Mouse (Mus musculus) stomach, embryonic 15.5 days (tissue): ENCODE measurements around the gene Tinagl1. TPM values are rescaled to one million over a fixed set of nuclear protein-coding genes. Genes with fewer than 3 reads are reported as not detected.

ENCODE experiments used
- ATAC-seq: fragments of 200-750 bp; cut with Nextera tagmentation; 2 replicates; pipeline ENCODE4 v1.8.0; 2017; ENCODE audit warnings: low read depth, moderate number of reproducible peaks, moderate TSS enrichment; ENCODE audit not compliant: insufficient read depth, low FRiP score
- H3K27ac ChIP-seq: fragments of 300-500 bp; sonication (generic); 2 replicates; pipeline ENCODE4 v1.5.1; 2015; ENCODE audit warnings: mild to moderate bottlenecking, inconsistent platforms
- H3K27me3 ChIP-seq: fragments of 300-500 bp; sonication (generic); replicated peaks from 2 replicates; pipeline ENCODE4 v1.6.1; 2015; ENCODE audit warnings: inconsistent platforms
- H3K36me3 ChIP-seq: fragments of 300-500 bp; sonication (generic); 2 replicates; pipeline ENCODE4 v1.6.1; 2015; ENCODE audit warnings: inconsistent platforms
- H3K4me1 ChIP-seq: fragments of 300-500 bp; sonication (generic); 2 replicates; pipeline ENCODE4 v1.6.1; 2015; ENCODE audit warnings: inconsistent platforms
- H3K4me2 ChIP-seq: fragments of 300-500 bp; sonication (generic); 2 replicates; pipeline ENCODE4 v1.6.1; 2015; ENCODE audit warnings: mild to moderate bottlenecking, inconsistent platforms
- H3K4me3 ChIP-seq: fragments of 300-500 bp; sonication (generic); replicated peaks from 2 replicates; pipeline ENCODE4 v1.5.1; 2015; ENCODE audit warnings: inconsistent platforms
- H3K9ac ChIP-seq: fragments of 300-500 bp; sonication (generic); 2 replicates; pipeline ENCODE4 v1.6.1; 2015; ENCODE audit warnings: inconsistent platforms
- H3K9me3 ChIP-seq: fragments of 300-500 bp; sonication (generic); 2 replicates; pipeline ENCODE4 v1.6.1; 2016; ENCODE audit warnings: inconsistent platforms
- WGBS: fragments of 180-500 bp; shearing (Covaris S2); methylation state at CpG from one replicate; pipeline ENCODE4 v1.1.7; 2015; 5-methylcytosine and 5-hydroxymethylcytosine counted together
- polyA plus RNA-seq: library from polyadenylated mRNA; unstranded; fragments of >200 nt; fragmentation: Nextera tagmentation; extraction: Ambion mirVana; gene quantifications from 2 replicates; pipeline ENCODE4 v1.2.1, GENCODE M21; 2015

Gene Tinagl1
- 63.1 and 64.4 TPM in 2 replicates for polyA plus RNA-seq

DNA sequence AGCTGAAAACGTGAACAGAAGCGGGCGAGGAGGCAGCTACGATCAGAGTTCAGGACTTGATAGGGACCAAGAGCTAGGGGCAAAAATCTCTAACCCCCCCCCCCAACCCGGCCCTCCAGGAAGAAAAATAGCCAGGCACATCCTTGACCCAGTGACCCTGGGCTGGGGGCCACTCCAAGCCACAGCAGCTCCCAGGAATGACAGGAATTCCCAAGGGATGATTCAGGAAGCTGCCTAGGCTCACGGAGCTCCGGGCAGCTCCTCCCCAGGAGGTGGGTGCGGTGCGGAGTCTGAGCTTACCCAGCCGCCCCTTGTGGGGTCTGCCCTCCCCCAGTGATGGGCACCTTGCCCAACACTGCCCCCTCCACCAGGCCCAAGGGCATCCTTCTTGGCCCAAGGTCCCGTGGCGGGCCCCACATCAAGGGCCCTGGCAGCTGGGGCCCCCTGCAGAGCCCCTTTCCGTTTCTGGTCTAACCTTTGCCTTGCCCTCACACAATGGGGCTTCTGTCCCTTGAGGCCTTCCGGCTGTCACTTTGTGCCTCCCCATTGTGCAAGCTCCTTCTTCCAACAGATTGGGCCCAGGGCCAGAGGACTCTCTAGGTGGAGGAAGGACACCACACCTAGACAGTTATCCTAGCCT lies at the start of gene Tinagl1:
TSS of gene Tinagl1 (minus strand) at position 51 of the 640 bp plus-strand sequence.
- Histone ChIP-seq H3K4me2 (peak within 1 kb of the TSS; percentile 70), H3K27me3 (peaks cover 5% of the 10 kb centered on the region; the same call in 1 of the 2 replicates), H3K4me1 (peaks cover 42% of the 10 kb centered on the region), H3K9me3 (no peaks in the 10 kb centered on the region), H3K9ac (peak within 1 kb of the TSS; percentile 19), H3K4me3 (peak within 1 kb of the TSS; percentile 39), H3K36me3 (no peaks in the 10 kb centered on the region), H3K27ac (peak within 1 kb of the TSS; percentile 80)
- 7% methylated on average over 14 of the region's 14 CpGs for WGBS
- ATAC-seq = no peak

DNA sequence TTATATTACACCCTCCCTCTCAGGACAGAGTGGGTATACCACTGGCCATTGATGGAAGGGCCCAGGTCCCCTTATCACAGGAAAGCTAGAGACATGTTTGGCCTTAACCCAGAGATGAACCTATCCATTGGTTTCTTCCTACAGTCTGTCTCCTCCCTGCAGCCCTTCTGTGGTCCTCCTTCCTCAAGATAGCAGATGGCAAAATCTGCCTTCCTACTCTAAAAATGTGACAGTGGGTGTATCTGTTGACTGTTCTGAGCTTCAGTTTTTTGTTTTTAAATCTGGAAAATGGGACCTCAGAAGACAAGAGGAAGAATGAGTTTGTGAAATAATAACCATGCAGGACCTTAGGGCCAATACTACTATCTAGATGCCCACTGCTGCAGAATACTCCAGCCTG lies 49.1 kb upstream of the Tinagl1 start:
- no peak for ATAC-seq
- H3K36me3 ChIP-seq = no peaks in the 10 kb centered on the region
- H3K9me3 ChIP-seq = no peaks in the 10 kb centered on the region
- H3K9ac ChIP-seq = no peak overlapping the region
- no peaks in the 10 kb centered on the region for H3K4me1 ChIP-seq
- H3K27me3 ChIP-seq = no peaks in the 10 kb centered on the region
- H3K27ac ChIP-seq = no peak overlapping the region
- no peak overlapping the region for H3K4me2 ChIP-seq
- no peak overlapping the region for H3K4me3 ChIP-seq

DNA sequence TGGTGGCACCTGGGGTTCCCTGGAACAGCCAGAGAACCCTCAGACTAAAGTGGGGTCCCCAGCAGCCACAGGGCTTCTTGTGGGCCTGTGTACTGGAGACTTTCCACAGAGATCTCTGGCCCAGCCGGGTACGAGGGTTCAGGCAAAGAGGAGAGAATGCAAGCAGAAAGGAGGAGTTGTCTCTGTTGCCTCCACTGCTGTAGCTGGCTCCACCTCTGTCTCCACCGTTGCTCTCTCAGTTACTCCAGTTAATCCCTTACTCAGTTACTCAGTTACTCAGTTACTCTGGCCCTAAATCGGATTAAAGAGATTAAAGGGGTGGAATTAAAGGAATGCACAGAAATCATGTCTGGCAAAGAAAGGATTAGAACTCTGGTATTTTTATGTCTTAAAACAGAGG lies 47.3 kb upstream of the Tinagl1 start, which contains the start of gene Gm853:
TSS of gene Gm853 (minus strand) at position 223 of the 400 bp plus-strand sequence.
- Histone ChIP-seq H3K4me1 (no peaks in the 10 kb centered on the region), H3K27me3 (no peaks in the 10 kb centered on the region), H3K4me3 (no peak within 1 kb of the TSS), H3K4me2 (no peak within 1 kb of the TSS), H3K9ac (no peak within 1 kb of the TSS), H3K36me3 (no peaks in the 10 kb centered on the region), H3K27ac (no peak within 1 kb of the TSS), H3K9me3 (no peaks in the 10 kb centered on the region)
- no peak for ATAC-seq
- WGBS = 60% methylated on average over 4 of the region's 4 CpGs

DNA sequence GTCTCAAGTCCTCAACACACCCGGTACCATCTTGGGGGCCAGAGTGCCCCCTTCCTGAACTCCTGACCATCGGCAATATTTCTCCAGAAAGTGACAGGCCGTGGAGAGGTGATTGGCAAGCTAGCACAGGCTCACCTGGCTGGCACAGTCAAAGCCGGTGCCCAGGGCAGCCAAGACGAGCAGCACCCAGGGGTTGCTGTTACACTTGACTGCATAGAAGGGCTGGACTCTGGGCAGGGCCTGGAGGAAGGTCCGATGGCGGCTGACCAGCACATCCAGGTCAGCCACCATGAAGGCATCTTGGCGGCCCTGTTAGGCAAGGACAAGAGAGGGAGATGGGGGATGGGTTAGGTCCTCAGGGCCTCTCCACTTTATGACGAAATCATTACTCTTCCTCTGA lies 45.3 kb upstream of the Tinagl1 start:
- 82% methylated on average over 9 of the region's 9 CpGs for WGBS
- no peaks in the 10 kb centered on the region for H3K36me3 ChIP-seq
- H3K9me3 ChIP-seq = no peaks in the 10 kb centered on the region
- no peaks in the 10 kb centered on the region for H3K27me3 ChIP-seq
- ATAC-seq = no peak
- H3K9ac ChIP-seq = no peak overlapping the region
- H3K27ac ChIP-seq = no peak overlapping the region
- no peak overlapping the region for H3K4me3 ChIP-seq
- no peaks in the 10 kb centered on the region for H3K4me1 ChIP-seq
- H3K4me2 ChIP-seq = no peak overlapping the region

DNA sequence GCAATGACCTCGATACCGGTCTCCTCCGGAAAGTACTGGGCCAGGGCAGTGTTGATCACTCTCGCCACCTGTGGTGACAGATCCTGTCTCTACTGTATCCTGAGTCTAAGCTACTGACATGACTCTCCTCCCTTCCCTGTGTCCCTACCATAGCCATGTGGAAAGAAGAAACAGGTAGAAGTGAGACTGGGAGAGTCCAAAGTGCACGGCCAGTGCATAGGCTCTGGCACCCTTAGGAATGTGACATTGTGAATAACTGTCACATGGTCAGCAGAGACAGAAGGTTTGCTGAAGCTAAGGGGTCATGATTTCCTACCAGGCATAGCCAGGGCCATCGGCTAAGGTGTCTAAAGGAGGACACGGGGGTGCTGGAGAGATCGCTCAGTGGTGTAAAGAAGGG lies 40.5 kb upstream of the Tinagl1 start:
- no peak for ATAC-seq

DNA sequence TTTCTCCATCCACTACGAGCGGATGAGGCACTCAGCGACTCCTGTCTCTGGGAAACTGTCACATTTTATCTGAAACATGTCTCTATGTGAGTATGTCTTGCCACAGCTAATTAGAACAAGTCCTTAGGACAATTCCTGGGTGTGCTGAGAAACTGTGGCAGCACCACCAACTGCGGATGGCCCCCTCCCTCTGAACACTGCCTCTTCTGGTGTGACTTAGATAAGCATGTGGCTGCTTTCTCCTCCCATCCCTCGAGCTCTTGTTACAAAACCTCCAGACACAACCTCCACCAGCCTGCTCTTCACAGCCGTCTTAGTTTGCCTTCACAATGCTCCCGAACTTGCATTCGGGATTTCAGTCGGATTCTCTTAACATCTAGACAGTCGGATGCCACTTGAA lies 38.9 kb upstream of the Tinagl1 start:
- Histone ChIP-seq H3K27ac (no peak overlapping the region), H3K4me1 (no peaks in the 10 kb centered on the region), H3K9ac (no peak overlapping the region), H3K36me3 (no peaks in the 10 kb centered on the region), H3K4me2 (no peak overlapping the region), H3K27me3 (no peaks in the 10 kb centered on the region), H3K9me3 (no peaks in the 10 kb centered on the region), H3K4me3 (no peak overlapping the region)
- 67% methylated on average over 10 of the region's 10 CpGs for WGBS
- no peak for ATAC-seq

More for the DNA sequence above, 40.5 kb upstream of the Tinagl1 start:
- no peak overlapping the region for H3K9ac ChIP-seq
- 84% methylated on average over 8 of the region's 8 CpGs for WGBS
- H3K4me1 ChIP-seq = no peaks in the 10 kb centered on the region
- H3K4me2 ChIP-seq = no peak overlapping the region
- H3K27me3 ChIP-seq = no peaks in the 10 kb centered on the region
- H3K4me3 ChIP-seq = no peak overlapping the region
- H3K27ac ChIP-seq = no peak overlapping the region
- H3K9me3 ChIP-seq = no peaks in the 10 kb centered on the region
- no peaks in the 10 kb centered on the region for H3K36me3 ChIP-seq

DNA sequence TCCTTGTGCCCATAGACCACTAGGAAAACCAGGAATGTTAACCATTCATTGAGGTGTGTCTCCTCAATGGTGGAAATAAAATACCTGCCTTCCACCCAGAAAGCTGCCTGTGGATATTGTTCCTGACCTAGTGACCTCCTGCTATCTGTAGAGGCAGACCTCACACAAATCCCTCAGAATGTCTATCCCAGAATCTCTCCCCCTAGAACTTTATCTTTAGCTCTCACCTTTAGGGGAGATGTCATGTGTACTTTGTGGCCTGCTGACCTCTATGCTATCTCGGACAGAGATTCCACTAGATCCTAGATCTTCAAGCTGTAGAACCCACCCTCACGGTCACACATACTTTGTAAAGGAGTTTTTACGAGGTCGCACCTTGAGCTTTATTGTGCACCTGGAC lies 38.3 kb upstream of the Tinagl1 start:
- ATAC-seq = no peak
- no peak overlapping the region for H3K4me3 ChIP-seq
- H3K27ac ChIP-seq = no peak overlapping the region

DNA sequence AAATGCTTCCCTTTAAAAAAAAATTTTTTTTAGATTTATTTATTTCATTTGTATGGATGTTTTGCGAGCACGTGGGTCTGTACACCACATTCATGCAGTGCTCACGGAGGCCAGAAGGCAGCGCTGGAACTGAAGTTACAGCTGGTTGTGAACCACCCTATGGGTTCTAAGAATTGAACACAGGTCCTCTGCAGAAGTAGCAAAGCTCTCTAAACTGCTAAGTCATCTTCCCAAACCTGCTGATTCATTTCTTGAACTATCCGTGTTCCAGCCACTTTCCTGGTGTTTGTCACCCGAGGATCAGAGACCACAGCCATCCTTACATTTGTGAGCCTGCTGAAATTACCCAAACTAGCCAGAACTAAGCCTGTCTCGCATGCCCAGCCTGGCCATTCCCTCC lies 37.5 kb upstream of the Tinagl1 start:
- Histone ChIP-seq H3K9ac (no peak overlapping the region), H3K4me1 (no peaks in the 10 kb centered on the region), H3K9me3 (no peaks in the 10 kb centered on the region), H3K27ac (no peak overlapping the region), H3K27me3 (no peaks in the 10 kb centered on the region), H3K36me3 (no peaks in the 10 kb centered on the region), H3K4me2 (no peak overlapping the region), H3K4me3 (no peak overlapping the region)
- 71% methylated on average over 7 of the region's 7 CpGs for WGBS
- no peak for ATAC-seq

More for the DNA sequence above, 38.3 kb upstream of the Tinagl1 start:
- Histone ChIP-seq H3K27me3 (no peaks in the 10 kb centered on the region), H3K36me3 (no peaks in the 10 kb centered on the region), H3K9ac (no peak overlapping the region), H3K9me3 (no peaks in the 10 kb centered on the region), H3K4me2 (no peak overlapping the region), H3K4me1 (no peaks in the 10 kb centered on the region)
- WGBS = 71% methylated on average over 4 of the region's 4 CpGs

DNA sequence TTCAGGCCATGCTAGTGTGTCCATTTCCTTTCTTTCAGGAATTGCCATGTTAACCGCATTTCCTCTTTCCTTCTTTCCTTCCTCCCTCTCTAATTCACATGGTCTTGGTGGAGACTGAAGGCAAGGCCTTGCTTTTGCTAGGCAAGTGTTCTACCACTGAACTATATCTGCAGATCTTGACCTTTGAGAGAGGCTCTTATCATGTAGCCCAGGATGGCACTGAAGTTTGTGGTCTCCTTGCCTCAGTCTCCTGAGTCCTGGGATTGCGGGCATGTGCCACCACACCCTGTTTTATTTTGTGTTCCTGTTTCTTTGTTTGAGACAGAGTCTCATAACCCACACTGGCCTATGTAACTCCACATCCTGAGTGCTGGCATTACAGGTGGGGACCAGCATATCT lies 36.9 kb upstream of the Tinagl1 start:
- no peaks in the 10 kb centered on the region for H3K4me1 ChIP-seq
- no peaks in the 10 kb centered on the region for H3K36me3 ChIP-seq
- no peak overlapping the region for H3K27ac ChIP-seq
- ATAC-seq = no peak
- no peak overlapping the region for H3K4me2 ChIP-seq
- 89% methylated on average over 2 of the region's 2 CpGs for WGBS
- no peaks in the 10 kb centered on the region for H3K27me3 ChIP-seq
- no peak overlapping the region for H3K4me3 ChIP-seq
- no peaks in the 10 kb centered on the region for H3K9me3 ChIP-seq
- H3K9ac ChIP-seq = no peak overlapping the region

DNA sequence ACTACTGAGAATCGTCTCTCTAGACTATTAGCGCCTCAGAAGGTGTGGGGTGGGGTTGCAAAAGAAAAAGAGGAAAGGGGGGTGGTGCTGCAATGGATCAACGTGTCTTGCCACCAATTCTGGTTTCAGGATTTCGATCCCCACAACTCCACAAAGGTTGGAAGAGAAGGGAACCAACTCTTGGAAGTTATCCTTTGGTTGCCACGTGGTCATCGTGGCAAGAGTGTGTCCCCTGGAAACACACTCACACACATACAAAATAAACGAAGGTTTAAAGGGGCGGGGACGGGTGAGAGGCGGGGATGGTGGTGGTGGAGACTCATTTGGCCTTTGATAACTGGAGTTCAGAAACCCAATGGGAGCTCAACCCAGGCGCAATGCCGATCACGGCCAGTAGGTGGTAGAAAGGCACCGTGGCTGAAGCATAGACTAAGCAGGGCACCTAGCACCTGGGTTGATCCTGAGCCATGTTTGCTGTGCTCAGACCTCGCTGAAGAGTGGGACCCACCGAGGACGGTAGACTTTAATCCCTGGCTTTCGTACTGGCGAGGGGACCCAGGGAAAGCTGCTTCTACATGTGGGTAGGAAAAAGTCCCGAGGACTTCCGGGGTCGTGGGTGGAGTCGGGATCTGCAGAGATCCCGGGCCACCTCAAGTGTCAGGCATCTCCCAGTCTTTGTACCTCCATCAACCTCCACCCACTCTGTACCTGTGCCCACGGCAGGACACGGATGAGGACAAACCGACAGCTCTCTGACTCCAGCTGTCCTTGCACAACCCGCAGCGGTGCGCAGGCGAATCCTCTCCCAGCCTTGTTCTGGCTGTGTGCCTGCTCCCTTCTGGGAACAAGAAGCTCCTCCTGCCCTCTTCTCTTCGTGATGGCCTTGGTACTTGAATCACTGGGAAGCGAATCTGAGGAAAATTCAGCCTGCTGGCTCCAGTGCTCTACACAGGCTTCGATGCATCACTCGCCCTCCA lies 24.1 kb upstream of the Tinagl1 start:
- no peaks in the 10 kb centered on the region for H3K36me3 ChIP-seq
- peak; percentile 56; the same call in 1 of the 2 replicates for ATAC-seq
- WGBS = 14% methylated on average over 35 of the region's 35 CpGs
- H3K9me3 ChIP-seq = no peaks in the 10 kb centered on the region
- no peak overlapping the region for H3K27ac ChIP-seq
- peak overlapping the region; percentile 78 for H3K4me2 ChIP-seq
- H3K27me3 ChIP-seq = peaks cover 5% of the 10 kb centered on the region; the same call in 1 of the 2 replicates
- H3K4me1 ChIP-seq = 0 out of 2 replicates have a peak, but pooled peaks cover 3% of the 10 kb centered on the region
- H3K4me3 ChIP-seq = peak overlapping the region; percentile 41
- H3K9ac ChIP-seq = no peak overlapping the region

DNA sequence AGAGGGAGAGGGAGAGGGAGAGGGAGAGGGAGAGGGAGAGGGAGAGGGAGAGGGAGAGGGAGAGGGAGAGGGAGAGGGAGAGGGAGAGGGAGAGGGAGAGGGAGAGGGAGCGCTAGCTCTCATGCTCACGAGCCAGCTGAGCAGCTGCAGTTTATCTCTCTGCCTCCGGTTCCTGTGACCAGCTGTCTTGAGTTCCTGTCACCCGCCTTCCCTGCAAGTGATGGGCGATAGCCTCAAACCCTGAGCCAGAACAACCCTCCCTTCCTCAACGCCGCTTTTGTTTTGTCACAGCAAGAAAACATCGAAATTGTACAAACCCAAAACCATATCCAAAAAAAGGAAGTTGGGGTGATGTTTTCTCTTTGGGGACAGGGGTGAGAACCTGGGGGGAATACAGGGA lies 21.6 kb upstream of the Tinagl1 start:
- Histone ChIP-seq H3K4me1 (0 out of 2 replicates have a peak, but pooled peaks cover 3% of the 10 kb centered on the region), H3K4me2 (no peak overlapping the region), H3K4me3 (no peak overlapping the region), H3K36me3 (no peaks in the 10 kb centered on the region), H3K9ac (no peak overlapping the region), H3K27me3 (peaks cover 5% of the 10 kb centered on the region; the same call in 1 of the 2 replicates), H3K27ac (no peak overlapping the region), H3K9me3 (no peaks in the 10 kb centered on the region)
- WGBS = 60% methylated on average over 8 of the region's 8 CpGs
- ATAC-seq = no peak

DNA sequence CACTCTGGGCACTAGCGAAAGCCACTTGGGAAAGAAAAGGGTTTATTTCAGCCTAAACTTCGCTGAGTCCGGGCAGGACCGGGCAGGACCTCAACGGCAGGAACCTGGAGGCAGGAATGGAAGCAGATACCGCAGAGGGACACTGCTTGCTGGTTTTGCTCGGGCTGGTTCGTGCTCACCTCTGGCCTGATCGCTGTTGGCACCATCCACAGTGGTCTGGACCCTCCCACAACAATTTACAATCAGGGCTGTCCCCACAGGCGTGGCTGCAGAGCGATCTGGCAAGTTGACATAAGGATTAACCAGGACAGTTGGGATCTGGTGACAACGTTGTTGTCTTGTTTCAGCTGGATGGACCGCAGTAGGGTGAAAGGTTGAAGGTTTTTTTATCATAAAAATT lies 21.0 kb upstream of the Tinagl1 start:
- Histone ChIP-seq H3K27me3 (peaks cover 5% of the 10 kb centered on the region; the same call in 1 of the 2 replicates), H3K4me2 (no peak overlapping the region), H3K4me3 (no peak overlapping the region), H3K9ac (no peak overlapping the region), H3K9me3 (no peaks in the 10 kb centered on the region), H3K4me1 (0 out of 2 replicates have a peak, but pooled peaks cover 3% of the 10 kb centered on the region), H3K27ac (no peak overlapping the region), H3K36me3 (no peaks in the 10 kb centered on the region)
- 69% methylated on average over 13 of the region's 13 CpGs for WGBS
- ATAC-seq = no peak
